Mouse (Mus musculus) lung, postnatal 10 days (tissue): ENCODE results near the gene Zfp612.

Experiments used
- DNase-seq: peaks from one replicate; pipeline ENCODE4 v3.0.0; 2021

Gene Zfp612

DNA sequence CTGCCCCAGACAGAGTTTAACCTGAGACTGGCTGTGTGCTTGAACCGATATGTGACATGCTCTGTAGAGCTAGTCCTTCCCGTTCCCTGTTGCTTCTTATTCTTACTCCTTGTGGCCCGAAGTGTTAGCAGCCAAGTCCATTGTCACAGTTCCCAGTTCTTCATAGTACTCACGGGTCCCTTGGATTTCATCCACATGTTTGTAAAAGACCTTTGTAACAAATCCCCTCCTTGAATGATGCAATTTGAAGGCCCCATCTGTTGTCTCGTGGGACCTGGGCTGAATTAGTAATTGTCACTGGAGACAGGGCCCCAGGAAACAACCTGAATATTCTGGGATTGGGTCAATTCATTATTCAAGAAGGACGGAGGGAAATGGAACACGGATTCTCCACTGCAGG lies 56.0 kb downstream of the Zfp612 start:
- DNase-seq = no peak

DNA sequence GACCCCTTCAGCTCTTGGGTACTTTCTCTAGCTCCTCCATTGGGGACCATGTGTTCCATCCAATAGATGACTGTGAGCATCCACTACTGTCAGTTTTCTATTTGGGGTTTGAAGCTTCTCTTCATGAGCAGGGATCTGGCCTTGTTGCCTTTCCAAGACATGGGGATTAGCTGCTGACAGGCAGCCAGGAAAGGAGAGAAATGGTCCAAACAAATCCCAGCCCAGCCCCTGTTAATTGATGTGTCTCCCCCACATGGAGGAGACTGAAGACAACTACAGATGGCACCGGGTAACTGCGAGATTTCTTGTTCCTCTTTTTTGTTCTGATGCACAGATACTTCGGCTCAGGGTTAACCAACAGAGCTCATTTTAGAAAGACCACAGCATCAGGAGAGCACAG lies 60.6 kb downstream of the Zfp612 start:
- no peak for DNase-seq

DNA sequence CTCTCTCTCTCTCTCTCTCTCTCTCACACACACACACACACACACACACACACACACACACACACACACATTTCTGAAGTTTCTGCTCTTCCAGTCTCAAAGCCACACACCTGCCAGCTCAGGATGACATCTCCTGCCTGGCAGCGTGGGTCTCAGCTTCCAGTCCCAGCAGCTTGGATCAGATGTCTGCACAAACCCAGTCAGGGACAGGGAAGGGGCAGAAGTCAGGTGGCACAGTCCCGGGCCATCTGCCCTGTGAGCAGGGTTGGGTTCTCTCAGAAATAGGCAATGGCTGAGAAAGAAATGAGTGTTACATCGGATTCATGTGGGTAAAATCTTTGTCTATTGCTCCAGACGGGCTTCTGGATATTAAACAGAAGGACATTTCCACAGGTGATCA lies 61.2 kb downstream of the Zfp612 start:
- no peak for DNase-seq
